Mouse (Mus musculus) MEL (cell line): ENCODE results near the gene Mansc1.

Experiments used
- BHLHE40 ChIP-seq: IDR thresholded peaks from 2 replicates; pipeline ENCODE4 v1.6.1; 2012; ENCODE audit warnings: low read depth, mild to moderate bottlenecking, inconsistent platforms, low read length, improper control_type of control experiment, borderline replicate concordance
- CTCF ChIP-seq, 3 experiments: IDR thresholded peaks in 2 of 3; conservative IDR thresholded peaks in 1 of 3; 2 replicates each; pipeline ENCODE4 v1.5.1; 2011 to 2012; ENCODE audit warnings: low read length in 3 of 3, low read depth in 2 of 3, mild to moderate bottlenecking in 2 of 3, improper control_type of control experiment in 1 of 3, inconsistent platforms in 1 of 3, mixed read lengths in 1 of 3, moderate library complexity in 1 of 3; ENCODE audit not compliant: control insufficient read depth in 1 of 3, insufficient read depth in 1 of 3, poor library complexity in 1 of 3, severe bottlenecking in 1 of 3
- GATA1 ChIP-seq: IDR thresholded peaks from 2 replicates; pipeline ENCODE4 v1.6.1; 2011; ENCODE audit warnings: low read depth, low read length, improper control_type of control experiment
- MAX ChIP-seq: IDR thresholded peaks from 2 replicates; pipeline ENCODE4 v1.6.1; 2011; ENCODE audit warnings: low read length, improper control_type of control experiment
- MAZ ChIP-seq: IDR thresholded peaks from 2 replicates; pipeline ENCODE4 v1.6.1; 2012; ENCODE audit warnings: low read depth, mild to moderate bottlenecking, inconsistent platforms, low read length, improper control_type of control experiment
- MXI1 ChIP-seq: IDR thresholded peaks from 2 replicates; pipeline ENCODE4 v1.6.1; 2011; ENCODE audit warnings: mild to moderate bottlenecking, low read depth, low read length, improper control_type of control experiment
- SMC3 ChIP-seq: IDR thresholded peaks from 2 replicates; pipeline ENCODE4 v1.6.1; 2011; ENCODE audit warnings: low read depth, low read length, improper control_type of control experiment
- USF1 ChIP-seq: IDR thresholded peaks from 2 replicates; pipeline ENCODE4 v1.6.1; 2014; ENCODE audit warnings: low read depth, mild to moderate bottlenecking, inconsistent platforms, low read length, improper control_type of control experiment, moderate library complexity

- TF ChIP-seq GATA1 (no peak), USF1 (no peak), MXI1 (no peak), BHLHE40 (no peak), CTCF (IDR thresholded peaks at IDR 0.05 in 2 of 3, conservative IDR thresholded peaks at IDR 0.05 in 1 of 3; ENCODE audit: control insufficient read depth in 1 of 3, insufficient read depth in 1 of 3, low read depth in 2 of 3, low read length in 3 of 3, poor library complexity in 1 of 3, severe bottlenecking in 1 of 3) (no peak), MAZ (no peak), MAX (no peak), SMC3 (no peak)
Measured at GRCm38 (mm10) chr6:134582110-134582509, 50.2 kb downstream of the Mansc1 start.
